Mouse (Mus musculus) Patski (cell line): ENCODE measurements around the gene Gskip. TPM values are rescaled to one million over a fixed set of nuclear protein-coding genes. Genes with fewer than 3 reads are reported as not detected.

Source experiments
- ATAC-seq: fragments of 100-300 bp; one replicate; pipeline ENCODE4 v1.8.0; 2021
- CTCF ChIA-PET: fragments of 350-600 bp; sonication (Branson Sonifier 250); formaldehyde crosslinking; loops from one replicate; lab custom pipeline; 2022; ENCODE audit warnings: inconsistent platforms; lab: Charles Lee
- POLR2A ChIA-PET: fragments of 350-600 bp; sonication (Branson Sonifier 250); formaldehyde crosslinking; loops from one replicate; lab custom pipeline; 2022; ENCODE audit warnings: antibody characterized with exemption, inconsistent platforms; lab: Charles Lee
- DNase-seq: peaks from one replicate; pipeline ENCODE4 v3.0.0-alpha.2; 2011; ENCODE audit warnings: low read depth, low spot score
- H3K27me3 ChIP-seq: fragments of 371-371 bp; one replicate; pipeline ENCODE4 v1.5.1; 2021
- CTCF ChIP-seq: fragments of 100-300 bp; IDR thresholded peaks from one replicate; pipeline ENCODE4 v1.5.1; 2021
- in situ Hi-C: fragments of 300-500 bp; cut with MboI; formaldehyde crosslinking; loops from 3 replicates; pipeline ENCODE4 v1.11.1; 2018; ENCODE audit warnings: low pct_unique_long_range_greater_than_20kb, mixed read lengths
- polyA plus RNA-seq: library from polyadenylated mRNA; unstranded; gene quantifications from one replicate; pipeline ENCODE4 v1.2.3, GENCODE M21; 2021

The Gskip gene
- polyA plus RNA-seq, 1 experiment from 2014 or later: 20.4 TPM

- ChIA-PET POLR2A (no interaction called here), CTCF (no interaction called here)
- in situ Hi-C loops: no loop called here
- TF ChIP-seq CTCF: peak; percentile 68
- ATAC-seq (peak; percentile 76), DNase-seq (no peak)
- no peaks in the 10 kb centered on the region for H3K27me3 ChIP-seq
Observed at GRCm38 (mm10) chr12:105722657-105723056, 38.0 kb downstream of the Gskip start.

DNA sequence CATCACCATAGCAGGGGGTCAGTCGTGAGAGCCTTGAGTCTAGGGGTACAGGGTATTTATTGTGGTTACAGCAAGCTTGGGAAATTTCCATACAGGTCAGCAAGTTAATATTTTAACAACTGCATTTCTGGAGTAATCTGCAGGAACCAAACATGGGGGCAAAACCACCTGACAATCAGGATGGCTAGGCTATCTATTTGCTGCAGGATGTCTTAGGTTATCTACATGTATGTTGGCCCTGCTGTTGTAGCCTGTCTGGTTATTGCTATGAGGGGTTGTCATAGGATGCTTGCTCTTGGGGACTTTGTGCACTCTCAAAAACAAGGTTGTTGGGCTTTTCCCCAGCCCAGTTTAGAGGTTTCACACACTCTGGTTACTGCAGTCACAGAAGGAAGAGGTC lies 40.0 kb downstream of the Gskip start:
- ChIA-PET POLR2A (no interaction called here), CTCF (no interaction called here)
- no peaks in the 10 kb centered on the region for H3K27me3 ChIP-seq
- no peak for TF ChIP-seq CTCF
- in situ Hi-C loops: loop anchor here (5.0 to 25.0 kb wide), 2 partner anchors 227 to 662 kb away; no protein-coding TSS in a partner anchor
- ATAC-seq (no peak), DNase-seq (no peak)

DNA sequence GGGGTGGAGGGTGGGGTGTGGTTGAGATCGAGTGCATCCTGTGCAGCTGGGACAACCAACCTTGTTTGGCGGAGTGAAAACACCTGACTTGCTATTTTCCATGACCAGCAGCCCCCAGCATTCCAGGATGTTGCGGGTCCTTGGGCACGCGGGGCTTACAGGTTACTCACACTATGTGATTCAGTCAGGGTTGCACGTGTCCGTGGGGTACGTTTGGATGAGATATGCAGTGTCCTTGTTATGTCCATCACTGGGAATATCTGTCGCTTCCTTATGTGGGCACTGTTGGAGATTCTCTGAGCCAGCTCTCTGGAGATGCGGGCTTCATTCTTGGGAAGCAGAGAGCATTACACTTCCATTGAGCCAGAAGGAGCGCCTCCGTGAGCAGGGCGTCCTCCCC lies 41.1 kb downstream of the Gskip start:
- ChIA-PET POLR2A (no interaction called here), CTCF (no interaction called here)
- DNase-seq: no peak
- no peak for TF ChIP-seq CTCF
- in situ Hi-C loops: loop anchor here (5.0 to 25.0 kb wide), 2 partner anchors 228 to 663 kb away; no protein-coding TSS in a partner anchor
- no peak for ATAC-seq
- no peaks in the 10 kb centered on the region for H3K27me3 ChIP-seq

- DNase-seq (no peak), ATAC-seq (no peak)
- ChIA-PET CTCF (interaction anchor here (0.6 to 1.4 kb wide), 3 partner anchors 10 to 115 kb away, joined by 3 to 4 read pairs (median 3); no protein-coding TSS in a partner anchor), POLR2A (interaction anchor here (0.5 kb wide), 1 partner anchor 113 kb away, joined by 4 read pairs; no protein-coding TSS in a partner anchor)
- TF ChIP-seq CTCF: no peak
- in situ Hi-C loops: loop anchor here (5.0 to 25.0 kb wide), 2 partner anchors 230 to 665 kb away; no protein-coding TSS in a partner anchor
- no peaks in the 10 kb centered on the region for H3K27me3 ChIP-seq
Observed at GRCm38 (mm10) chr12:105727268-105727667, 42.6 kb downstream of the Gskip start.

- TF ChIP-seq CTCF: peak; percentile 62
- ATAC-seq: no peak
- no peaks in the 10 kb centered on the region for H3K27me3 ChIP-seq
- DNase-seq: no peak
- ChIA-PET POLR2A (no interaction called here), CTCF (interaction anchor here (0.6 to 1.6 kb wide), 4 partner anchors 9 to 115 kb away, joined by 3 to 5 read pairs (median 4); no protein-coding TSS in a partner anchor)
- in situ Hi-C loops: loop anchor here (5.0 to 25.0 kb wide), 2 partner anchors 231 to 666 kb away; no protein-coding TSS in a partner anchor
Observed at GRCm38 (mm10) chr12:105727964-105728363, 43.3 kb downstream of the Gskip start.

DNA sequence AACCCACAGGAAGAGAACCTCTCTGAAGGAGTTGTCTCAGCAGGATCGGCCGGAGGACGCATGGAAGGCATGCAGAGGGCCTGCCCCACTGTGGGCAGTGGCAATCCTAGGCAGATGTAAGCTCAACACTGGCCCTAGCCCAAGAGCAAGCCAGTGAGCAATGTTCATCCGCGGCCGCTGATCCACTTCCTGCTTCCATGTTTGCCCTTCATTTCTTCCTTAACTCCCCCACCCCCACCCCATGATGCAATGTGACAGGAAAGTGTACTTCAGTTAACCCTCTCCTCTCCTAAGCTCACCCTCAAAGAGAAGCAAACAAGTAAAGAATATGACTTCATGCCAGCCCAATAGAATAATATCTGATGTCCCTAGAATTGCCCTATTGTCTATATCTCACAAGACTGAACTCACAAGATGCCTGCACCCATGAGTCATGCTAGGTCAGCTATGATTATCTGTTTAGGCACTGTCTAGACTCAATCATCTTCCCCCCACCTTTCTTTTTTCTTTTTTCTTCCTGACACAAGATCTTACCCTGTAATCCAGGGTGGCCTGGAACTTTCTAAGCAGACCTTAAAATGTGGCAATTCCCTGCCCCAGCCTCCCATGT lies 46.3 kb downstream of the Gskip start:
- no peak for DNase-seq
- CTCF ChIA-PET: interaction anchor here (1.2 kb wide), 1 partner anchor 10 kb away, joined by 3 read pairs; no protein-coding TSS in a partner anchor
- no peaks in the 10 kb centered on the region for H3K27me3 ChIP-seq
- no peak for TF ChIP-seq CTCF
- in situ Hi-C loops: loop anchor here (25.0 kb wide), 1 partner anchor 669 kb away; no protein-coding TSS in a partner anchor
- POLR2A ChIA-PET: interaction anchor here (0.5 kb wide), 1 partner anchor 8 kb away, joined by 3 read pairs; no protein-coding TSS in a partner anchor
- no peak for ATAC-seq

DNA sequence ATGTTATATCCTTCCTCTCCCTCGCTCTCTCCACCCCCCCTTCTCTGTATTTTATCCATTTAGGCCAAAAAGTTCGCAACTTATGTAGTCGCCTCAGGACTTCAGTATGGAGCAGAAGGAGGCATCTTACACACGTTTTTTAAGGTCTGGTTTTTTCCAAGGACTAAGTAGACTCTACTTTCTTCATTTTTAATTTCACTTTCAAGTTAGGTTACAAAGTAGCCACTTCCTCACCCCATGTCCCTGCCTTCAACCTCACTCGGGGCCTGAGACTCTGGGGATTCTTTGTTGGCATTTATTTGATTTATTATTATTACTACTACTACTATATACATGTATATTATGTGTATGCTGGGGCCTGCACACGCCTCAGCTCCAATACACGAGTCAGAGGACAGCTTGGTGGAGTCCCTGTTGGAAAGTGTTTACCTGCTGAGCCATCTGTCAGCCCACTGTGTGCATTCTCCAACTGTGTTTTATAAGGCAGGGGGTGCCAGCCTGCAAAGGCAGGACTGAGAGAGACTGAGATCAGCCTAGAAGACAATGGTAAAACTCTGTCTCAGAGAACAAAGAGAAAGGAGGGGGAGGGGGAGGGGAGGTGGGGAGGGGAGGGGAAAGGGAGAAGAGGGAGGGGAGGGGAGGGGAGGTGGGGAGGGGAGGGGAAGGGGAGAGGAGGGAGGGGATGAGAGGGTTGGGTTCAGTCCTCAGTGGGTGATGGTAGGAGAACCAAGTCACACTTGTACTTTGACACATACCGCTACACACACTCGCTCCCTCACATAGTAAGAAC lies 48.9 kb downstream of the Gskip start:
- no peak for DNase-seq
- TF ChIP-seq CTCF: no peak

DNA sequence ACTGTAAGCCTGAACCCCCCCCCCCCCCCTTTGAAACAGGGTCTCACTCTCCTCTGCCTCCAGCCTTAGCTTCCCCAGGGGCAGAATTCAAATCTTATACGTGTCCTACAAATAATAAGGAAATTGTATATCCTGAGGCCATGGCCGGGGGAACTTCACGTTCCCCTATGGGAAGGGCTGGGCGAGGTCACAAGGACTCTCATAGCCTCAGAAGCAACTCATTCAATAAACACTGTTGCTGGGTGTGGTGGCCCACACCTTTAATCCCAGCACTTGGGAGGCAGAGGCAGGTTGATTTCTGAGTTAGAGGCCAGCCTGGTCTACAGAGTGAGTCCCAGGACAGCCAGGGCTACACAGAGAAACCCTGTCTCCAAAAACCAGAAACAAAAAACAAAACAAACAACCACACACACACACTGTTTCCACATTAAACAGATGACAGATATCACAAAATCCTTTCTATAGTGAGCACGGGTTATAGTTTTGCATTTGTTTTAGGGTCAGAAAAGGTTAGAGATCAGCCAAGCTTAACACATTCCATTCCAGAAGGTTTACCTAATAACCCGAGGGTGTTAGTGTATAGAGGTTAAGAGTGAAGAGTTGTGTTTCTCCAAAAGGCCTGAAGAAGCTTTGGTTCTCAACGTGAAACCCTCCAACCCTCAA lies 50.7 kb downstream of the Gskip start:
- ATAC-seq (no peak), DNase-seq (no peak)
- in situ Hi-C loops: loop anchor here (25.0 kb wide), 1 partner anchor 673 kb away; no protein-coding TSS in a partner anchor
- TF ChIP-seq CTCF: no peak
- H3K27me3 ChIP-seq: no peaks in the 10 kb centered on the region
- ChIA-PET POLR2A (no interaction called here), CTCF (no interaction called here)

More for the DNA sequence above, 48.9 kb downstream of the Gskip start:
- CTCF ChIA-PET: no interaction called here
- POLR2A ChIA-PET: no interaction called here
- in situ Hi-C loops: loop anchor here (25.0 kb wide), 1 partner anchor 671 kb away; no protein-coding TSS in a partner anchor
- H3K27me3 ChIP-seq: no peaks in the 10 kb centered on the region
- no peak for ATAC-seq

GRCm38 (mm10) chr12:105735889-105736251 lies 51.2 kb downstream of the Gskip start:
- ChIA-PET POLR2A (no interaction called here), CTCF (no interaction called here)
- DNase-seq: no peak
- in situ Hi-C loops: loop anchor here (25.0 kb wide), 1 partner anchor 674 kb away; no protein-coding TSS in a partner anchor
- ATAC-seq: no peak
- H3K27me3 ChIP-seq: no peaks in the 10 kb centered on the region
- TF ChIP-seq CTCF: no peak
